Mouse (Mus musculus) megakaryocyte progenitor cell, adult 5-6 weeks (primary cell): ENCODE data around the gene Gatm. TPM values are rescaled to one million over a fixed set of nuclear protein-coding genes. Genes with fewer than 3 reads are reported as not detected.

Experiments used
- ATAC-seq: replicated peaks from 2 replicates; pipeline ENCODE4 v1.8.0; 2016; ENCODE audit warnings: mild to moderate bottlenecking, moderate TSS enrichment, inconsistent platforms; ENCODE audit not compliant: poor library complexity
- total RNA-seq, 2 experiments: library from RNA; stranded (forward) in 1 of 2; stranded (reverse) in 1 of 2; fragments of 157-497, 149-512 nt in 1 of 2; fragments of 200-1000 nt in 1 of 2; gene quantifications; 2 replicates each; pipeline versions ENCODE4 v1.2.3 to v1.2.4; 2015 to 2017

Gatm gene
- total RNA-seq (2015): 199 and 209 TPM in 2 replicates
- 131 and 133 TPM in 2 replicates for total RNA-seq (2017)

DNA sequence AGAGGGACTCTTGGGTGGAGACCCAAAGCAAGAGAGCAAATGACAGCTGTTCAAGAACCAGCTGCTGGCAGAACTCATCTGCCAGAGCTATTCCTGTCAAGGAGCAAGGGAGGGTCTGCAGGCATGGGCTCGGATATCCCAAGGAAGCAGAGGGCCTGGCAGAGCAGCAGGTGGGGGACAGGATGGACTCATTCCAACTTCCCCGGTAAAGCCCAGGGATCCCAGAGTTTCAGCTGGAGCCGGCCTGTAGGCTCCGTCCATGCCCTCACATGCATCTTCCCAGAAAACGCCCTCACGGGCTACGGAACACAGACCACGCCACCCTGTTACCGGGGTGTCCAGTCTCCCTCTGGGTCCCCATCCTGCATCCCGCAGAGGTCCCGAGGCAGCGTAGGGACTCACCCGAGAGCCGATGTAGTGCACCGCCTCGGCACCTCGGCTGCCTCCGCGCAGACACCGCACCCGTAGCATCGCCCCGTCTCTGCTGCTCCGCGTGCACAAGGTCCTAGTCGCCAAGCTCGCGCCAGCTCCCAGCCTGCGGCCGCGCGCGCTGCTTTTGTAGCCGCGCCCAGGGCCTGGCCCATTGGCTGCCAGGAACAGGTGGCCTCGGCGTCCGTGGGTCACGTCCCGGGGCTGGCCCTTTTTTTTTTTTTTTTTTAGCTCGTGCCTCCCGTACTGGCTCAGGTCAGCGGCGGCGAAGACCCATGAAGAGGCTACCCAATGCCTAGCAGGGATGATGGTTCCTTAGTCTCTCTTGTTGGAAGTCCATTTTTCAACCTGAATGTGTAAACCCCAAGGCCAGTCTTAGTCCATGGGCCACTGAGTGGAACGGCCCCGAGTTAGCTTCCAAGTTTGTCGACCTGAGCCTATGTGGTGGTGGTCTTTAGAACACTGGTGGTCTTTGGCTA lies at the start of gene Gatm:
Gene Gatm, minus strand, starts transcription at position 558 of the 908 bp plus-strand sequence.
- peak; percentile 97 for ATAC-seq

- ATAC-seq: no peak
Observed at GRCm38 (mm10) chr2:122659825-122660224, 48.7 kb upstream of the Gatm start.

DNA sequence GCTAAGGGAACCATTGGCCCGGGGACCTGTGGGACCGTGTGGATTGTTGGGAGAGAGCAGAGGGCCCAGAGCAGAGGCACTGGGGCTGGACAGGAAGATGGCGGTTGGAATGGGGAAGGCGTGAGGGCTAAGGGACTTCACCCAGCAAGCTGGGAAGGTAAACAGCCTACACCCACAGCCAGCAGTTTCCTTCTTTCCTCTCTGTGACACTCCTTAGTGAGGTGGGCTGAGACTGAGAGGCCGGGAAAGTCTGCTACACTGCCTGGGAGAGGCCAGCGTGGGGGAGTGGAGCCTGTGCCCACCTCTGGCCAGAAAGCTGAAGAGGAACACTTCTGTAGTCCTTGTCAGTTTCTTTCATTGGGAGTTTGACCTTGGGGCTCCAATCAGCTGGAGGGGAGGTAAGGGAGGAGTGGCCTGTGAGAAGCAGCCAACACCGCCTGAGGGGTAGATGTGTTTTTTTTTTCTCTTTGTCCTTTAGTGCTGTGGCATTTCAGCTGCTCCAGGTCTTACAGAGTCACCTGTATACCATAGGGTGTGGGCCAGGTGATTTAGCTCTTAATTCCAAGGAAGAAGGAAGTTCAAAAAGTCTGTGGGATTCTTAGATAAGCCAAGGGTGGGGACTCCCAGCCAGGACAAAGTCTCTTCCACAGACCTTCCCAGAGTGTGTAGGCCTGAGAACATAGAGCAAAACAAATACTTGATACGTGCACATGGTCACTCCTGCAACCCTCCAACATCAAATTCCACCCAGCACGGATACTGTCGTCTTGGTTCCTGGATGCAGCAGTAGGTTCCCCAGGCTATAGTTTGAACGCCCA lies 46.8 kb upstream of the Gatm start:
- peak; percentile 48 for ATAC-seq

DNA sequence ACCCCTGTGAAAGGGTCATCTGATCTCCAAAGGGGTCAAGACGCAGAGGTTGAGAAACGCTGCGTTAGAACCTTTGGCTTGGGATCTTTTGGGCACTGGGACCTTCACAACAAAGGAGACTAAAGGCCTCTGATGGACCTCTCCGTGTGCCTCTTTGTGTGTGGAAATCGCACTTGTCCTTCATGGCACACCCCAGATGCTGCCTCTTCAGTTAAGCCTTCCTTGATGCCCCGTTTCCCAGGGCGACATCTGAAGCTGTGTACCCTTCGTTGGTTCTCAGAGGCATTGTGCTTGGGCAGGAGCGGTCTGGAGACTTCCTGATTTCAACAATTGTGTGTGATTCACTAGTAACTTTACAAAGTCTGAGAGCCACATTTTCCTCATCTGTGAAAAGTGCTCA lies 45.7 kb upstream of the Gatm start:
- no peak for ATAC-seq

GRCm38 (mm10) chr2:122656052-122656451 lies 44.9 kb upstream of the Gatm start:
- ATAC-seq: no peak

DNA sequence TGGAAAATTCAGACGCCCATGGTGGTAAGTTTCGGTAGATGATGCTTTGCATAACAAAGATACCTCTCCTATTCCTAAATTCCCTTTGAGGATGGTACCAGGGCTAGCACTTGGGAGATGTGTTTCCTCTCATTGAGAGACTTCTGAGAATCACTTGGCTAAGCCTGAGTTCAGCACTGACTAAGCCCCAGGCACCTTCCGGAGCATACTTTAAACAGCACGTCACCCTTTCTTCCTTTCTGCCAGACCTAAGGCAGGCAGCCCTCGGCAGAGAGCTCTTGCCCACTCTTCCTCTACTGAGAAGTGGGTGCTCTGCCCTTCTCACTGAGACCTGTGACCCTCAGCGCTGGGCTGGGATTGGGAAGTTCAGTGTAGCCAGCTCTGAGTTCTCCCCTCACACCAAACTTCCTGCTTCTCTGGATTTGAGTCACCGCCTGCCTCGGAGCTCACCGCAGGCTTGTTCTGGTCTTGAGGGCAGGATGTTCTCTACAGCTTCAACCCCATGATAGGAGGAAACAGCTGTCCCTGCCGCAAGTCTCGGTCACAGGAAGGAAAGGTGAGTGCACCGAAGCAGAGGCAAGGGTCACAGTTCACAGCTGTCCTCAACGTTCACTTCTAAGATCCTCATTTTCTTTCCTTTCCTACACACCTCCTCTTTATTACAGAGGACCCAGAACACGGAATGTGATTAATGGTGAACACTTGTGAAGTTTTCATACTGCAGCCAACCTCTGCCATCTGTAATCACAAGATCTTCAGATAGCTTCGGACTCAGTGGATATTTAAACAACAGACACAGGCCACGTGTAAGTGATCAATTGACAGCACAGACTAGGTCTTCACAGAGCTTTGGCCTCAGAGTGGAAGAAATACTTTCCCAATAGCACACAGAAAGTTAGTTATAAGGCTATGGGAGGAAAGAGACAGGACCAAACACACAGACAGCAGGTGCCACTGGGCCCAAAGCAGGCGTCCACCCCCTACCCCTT lies 41.3 kb upstream of the Gatm start:
- peak; percentile 95 for ATAC-seq

DNA sequence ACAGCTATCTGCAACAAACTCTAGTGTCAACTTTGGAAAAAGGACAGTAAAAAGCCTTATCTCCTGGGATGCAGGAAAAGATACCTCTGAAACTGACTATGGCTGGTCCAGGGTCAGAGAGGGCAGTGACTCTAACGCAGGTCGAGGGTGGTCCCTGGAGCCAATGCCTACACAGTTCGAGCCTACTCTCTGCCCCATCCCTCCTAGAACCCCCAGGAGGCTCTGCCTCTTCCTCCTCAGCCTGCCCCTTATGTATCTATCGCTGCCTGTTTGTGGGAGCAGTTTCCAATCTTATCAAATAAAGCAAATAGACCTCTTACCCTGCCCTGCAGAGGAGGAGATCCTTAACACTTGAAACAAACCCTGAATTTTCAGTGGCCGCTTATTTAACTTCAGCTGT lies 27.6 kb upstream of the Gatm start:
- no peak for ATAC-seq

GRCm38 (mm10) chr2:122638029-122638428 lies 26.9 kb upstream of the Gatm start:
- ATAC-seq: no peak

DNA sequence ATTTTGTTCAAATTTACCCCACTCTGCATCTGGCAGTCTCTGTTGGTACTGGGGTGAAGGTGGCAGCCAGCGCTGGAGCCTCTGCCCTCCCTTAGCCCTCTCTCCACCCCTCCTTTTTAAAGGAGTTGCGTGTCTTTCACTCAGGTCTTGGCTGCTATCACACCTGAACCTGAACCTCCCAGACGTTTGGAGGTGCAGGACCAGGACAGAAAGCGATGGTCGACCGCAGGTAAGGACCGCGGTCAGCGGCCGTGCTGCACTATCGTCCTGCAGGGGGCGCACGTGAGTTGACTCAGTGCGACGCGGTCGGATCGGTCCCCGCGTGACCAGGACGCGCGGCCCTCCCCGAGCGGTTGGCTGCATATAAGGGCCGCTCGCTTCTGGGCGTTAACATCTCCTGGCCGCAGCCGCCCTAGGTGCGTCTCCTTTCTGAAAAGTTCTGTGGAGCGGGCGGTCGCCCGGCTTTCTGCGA lies 26.5 kb upstream of the Gatm start:
- peak; percentile 92 for ATAC-seq

DNA sequence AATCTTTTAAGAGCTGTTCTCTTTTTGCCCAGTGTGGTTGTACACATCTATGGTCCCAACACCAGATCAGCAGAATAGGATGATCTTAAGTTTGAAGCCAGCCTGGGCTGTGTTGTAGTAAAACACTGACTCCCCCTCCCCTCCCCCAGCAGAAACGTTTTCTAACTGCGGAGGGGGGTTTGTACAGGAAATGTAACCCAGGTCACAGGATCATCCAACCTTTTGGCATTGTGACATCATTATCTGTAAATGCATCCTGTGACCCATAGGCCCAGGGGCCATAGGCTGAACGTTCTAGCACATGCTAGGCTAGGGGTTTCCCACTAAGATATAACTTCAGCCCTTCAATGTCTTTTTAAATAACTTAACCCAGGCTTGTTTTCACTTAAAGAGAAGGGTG lies 25.6 kb upstream of the Gatm start, which contains the start of gene AA467197:
Gene AA467197, plus strand, starts transcription at position 301 of the 400 bp plus-strand sequence.
- ATAC-seq: no peak

GRCm38 (mm10) chr2:122631226-122631801 lies 20.2 kb upstream of the Gatm start:
- no peak for ATAC-seq

DNA sequence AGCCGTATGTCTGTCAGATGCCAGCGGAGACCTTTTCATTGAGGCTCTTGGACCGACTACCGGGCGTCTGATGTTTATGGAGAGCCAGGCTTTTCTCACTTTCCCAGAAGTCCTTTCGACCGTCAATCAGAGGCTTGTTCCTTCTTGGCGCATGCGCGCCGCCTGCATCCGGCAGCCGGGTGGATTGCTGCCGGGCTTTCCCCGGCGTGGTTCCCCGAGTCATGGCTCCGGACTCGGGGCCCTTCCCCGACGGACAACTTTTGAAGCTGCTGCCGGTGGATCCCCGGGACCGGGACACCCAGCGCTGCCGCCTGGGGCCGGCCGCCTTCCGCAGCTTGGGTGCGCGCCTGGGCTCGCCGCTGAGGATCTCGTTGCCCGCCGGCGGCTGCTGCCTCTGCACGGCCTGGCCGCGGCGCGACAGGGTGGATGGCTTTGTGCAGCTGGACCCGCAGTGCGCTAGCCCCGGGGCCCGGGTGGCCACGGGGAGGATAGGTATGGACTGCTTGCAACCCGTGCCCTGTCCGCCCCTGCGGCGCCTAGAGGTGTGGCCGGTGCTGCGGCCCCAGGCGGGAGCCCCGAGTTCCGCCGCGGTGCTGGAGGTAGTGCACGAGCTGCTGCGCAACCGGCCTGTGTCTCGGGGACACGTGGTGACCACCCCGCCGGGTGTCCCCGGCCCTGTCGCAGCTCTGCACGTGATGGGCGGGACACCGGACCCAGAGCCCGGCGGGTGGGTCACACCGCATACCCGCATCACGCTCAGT lies 19.5 kb upstream of the Gatm start:
- ATAC-seq: peak; percentile 79

DNA sequence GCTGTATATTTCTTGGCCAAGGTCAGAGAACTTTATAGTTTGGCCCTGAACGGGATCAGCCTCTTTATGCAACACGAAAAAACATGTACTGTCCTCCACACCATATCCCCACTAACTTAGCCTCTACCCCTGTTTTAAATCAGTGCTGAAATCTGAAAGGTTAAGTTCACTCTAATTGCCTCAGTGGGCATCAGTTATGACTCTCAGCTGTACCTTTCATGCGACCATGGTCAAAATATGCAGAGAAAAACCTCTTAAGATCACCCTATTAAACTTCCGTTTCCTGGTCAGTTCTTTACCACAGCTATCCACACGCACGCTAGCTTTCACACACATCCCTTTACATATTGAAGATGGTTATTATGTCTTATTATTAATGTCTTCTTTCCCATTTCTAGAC lies 18.8 kb upstream of the Gatm start:
- ATAC-seq: no peak

- peak; percentile 72 for ATAC-seq
Observed at GRCm38 (mm10) chr2:122628976-122629375, 17.9 kb upstream of the Gatm start.

- no peak for ATAC-seq
Observed at GRCm38 (mm10) chr2:122625930-122626329, 14.8 kb upstream of the Gatm start.

- ATAC-seq: no peak
Observed at GRCm38 (mm10) chr2:122621337-122622110, 10.4 kb upstream of the Gatm start.

- no peak for ATAC-seq
Observed at GRCm38 (mm10) chr2:122618719-122619118, 7.6 kb upstream of the Gatm start.

- ATAC-seq: no peak
Observed at GRCm38 (mm10) chr2:122617792-122618191, 6.7 kb upstream of the Gatm start.
